Mouse (Mus musculus) kidney, adult 10 weeks (tissue): ENCODE results near the gene Mprip. TPM values are rescaled to one million over a fixed set of nuclear protein-coding genes. Genes with fewer than 3 reads are reported as not detected.

Source experiments
- polyA plus RNA-seq: library from polyadenylated mRNA; stranded (reverse); fragments of 350-450 nt; fragmentation: Illumina TruSeq; extraction: RNeasy Lipid Tissue Mini Kit (QIAGEN cat#74804); gene quantifications from one replicate; pipeline ENCODE4 v1.2.3, GENCODE M21; 2014; ENCODE audit warnings: low read depth, low replicate concordance

Mprip gene
- 20.7 TPM for polyA plus RNA-seq

DNA sequence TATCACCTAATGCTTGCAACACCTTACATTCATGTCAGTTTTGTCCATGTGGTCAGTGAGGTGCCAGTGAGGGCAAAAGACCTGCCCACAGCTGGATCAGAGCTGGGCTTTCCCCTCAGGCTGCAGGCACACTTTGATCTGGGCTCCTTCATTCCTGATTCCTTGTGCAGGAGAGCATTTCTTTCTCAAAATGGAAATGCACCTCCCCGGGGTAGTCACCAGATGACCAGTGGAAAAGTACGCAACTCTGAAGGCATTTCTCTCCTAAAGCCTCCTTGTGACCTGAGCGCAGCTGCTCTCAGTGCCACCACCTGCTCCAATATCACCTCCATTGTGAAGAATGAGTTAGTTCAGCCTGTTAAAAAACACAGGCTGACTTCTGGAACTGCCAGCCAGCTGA is at the start of gene Mprip:
Mprip (plus strand) TSS at position 301 of the 400 bp plus-strand sequence.

DNA sequence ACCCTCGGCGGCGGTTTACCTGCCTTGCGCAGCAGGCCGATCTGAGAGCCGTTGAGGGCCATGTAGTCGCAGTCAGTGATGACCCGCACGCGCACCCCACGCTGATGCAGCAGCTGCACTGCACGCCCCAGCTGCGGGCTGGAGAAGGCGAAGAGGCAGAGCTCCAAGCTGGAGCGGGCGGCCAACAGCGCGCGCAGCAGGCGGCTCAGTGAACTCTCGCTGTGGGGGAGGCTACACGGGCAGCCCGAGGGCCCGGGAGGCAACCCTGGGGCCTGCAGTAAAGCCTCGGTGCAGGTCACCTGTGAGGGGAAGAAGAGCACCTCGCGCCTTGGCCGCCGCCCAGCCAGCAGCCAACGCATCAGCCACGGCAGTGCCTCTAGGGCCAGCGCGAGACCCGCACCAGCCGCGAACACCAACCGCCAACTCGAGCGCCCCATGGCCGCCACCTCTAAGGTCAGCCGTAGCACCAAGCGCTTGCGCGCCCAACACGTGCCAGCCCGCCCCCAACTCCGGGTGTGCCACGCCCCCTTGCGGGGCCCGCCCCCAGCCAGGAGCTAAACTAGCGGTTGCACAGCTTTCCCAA is 126.2 kb downstream of the Mprip start, which contains the start of gene Pld6:
Pld6 (minus strand) TSS at position 447 of the 583 bp plus-strand sequence.

DNA sequence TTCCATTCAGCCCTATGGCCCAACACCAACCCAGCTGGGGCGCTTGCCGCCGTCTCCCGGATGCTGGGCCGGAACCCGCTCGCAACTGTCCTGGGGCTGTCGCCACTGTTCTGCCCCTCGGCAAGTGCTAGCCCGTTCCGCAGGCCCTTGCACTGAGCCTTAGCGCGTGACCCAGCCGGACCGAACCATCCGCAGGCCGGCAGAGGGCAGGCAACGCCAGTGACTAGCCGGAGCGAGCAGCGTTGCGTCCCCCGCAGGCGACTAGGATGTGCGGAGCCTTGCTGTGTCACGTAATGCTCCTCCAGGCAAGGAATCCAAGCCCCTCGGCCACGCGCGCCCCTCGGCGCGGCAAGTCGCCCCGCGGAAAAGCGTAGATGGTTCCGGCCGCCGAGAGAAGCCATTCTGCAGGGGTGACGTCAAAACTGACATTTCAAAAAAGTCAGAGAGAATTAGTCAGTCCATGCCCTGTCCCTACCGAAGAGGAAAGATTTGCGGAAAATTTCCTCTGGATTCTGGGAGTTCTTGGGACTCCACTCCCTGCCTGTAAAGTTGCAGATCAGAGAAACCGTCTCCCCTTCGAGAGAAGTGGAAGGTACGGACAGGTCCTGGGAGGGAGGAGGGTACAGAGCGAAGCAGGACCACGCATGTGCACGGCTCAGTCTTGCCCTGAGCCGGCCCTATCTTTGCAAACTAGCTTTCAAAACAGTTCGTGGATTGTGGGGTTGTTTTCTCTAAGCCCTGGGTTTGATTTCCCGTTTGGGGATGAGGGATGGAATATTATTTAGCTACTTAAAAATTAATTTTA is 148.8 kb downstream of the Mprip start, which contains the start of gene Flcn:
Flcn (minus strand) TSS at position 347 of the 805 bp plus-strand sequence.

Other genes with a start within 250 kb of the Mprip start
- gene Jmjd4, start 211.3 kb upstream of the Mprip start, polyA plus RNA-seq: 7.8 TPM
- 45.9 TPM for gene Snap47, start 210.1 kb upstream of the Mprip start, polyA plus RNA-seq
- 7.0 TPM for gene Zfp867, start 188.8 kb upstream of the Mprip start, polyA plus RNA-seq
- 2.1 TPM for gene Zkscan17, start 134.6 kb upstream of the Mprip start, polyA plus RNA-seq
- gene Nlrp3, start 119.7 kb upstream of the Mprip start, polyA plus RNA-seq: not detected
- gene Olfr222, start 85.1 kb upstream of the Mprip start, polyA plus RNA-seq: not detected
- gene Olfr223, start 68.0 kb upstream of the Mprip start, polyA plus RNA-seq: not detected
- not detected for gene Pld6, start 126.3 kb downstream of the Mprip start, polyA plus RNA-seq
- 5.2 TPM for gene Flcn, start 148.7 kb downstream of the Mprip start, polyA plus RNA-seq
- 2.5 TPM for gene Nt5m, start 178.1 kb downstream of the Mprip start, polyA plus RNA-seq
- gene Cops3, start 178.5 kb downstream of the Mprip start, polyA plus RNA-seq: 132 TPM